Mouse (Mus musculus): ENCODE measurements around the gene Fosb. TPM values are rescaled to one million over a fixed set of nuclear protein-coding genes. Genes with fewer than 3 reads are reported as not detected.

Gene Fosb
- polyA plus RNA-seq, 1 experiment from 2014 or later: 0.17 TPM

DNA sequence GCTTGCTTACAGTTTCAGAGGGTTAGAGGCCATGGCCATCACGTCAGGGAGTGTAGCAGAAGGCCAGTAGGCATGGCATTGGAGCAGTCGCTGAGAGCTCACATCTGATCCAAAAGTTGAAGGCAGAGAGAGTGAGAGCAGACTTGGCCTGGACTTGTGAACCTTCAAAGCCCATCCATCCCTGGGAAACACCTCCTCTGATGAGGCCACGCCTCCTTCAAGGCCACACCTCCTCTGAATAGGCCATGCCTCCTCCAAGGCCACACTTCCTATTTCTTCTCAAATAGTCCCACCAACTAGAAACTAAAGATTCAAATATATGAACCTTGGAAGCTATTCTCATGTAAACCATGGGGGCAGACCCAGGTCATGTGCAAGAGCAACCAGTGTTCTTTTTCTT is 25.7 kb upstream of the Fosb start:
- DNase-seq (ENCODE audit: low spot score): peak; percentile 42
- no peaks in the 10 kb centered on the region for H3K27me3 ChIP-seq (replicated peaks; ENCODE audit: insufficient read depth, low read length)
- no peak overlapping the region for H3K9ac ChIP-seq (replicated peaks; ENCODE audit: low read depth)
- H3K4me1 ChIP-seq (ENCODE audit: insufficient read depth, low read depth, low read length): no peaks in the 10 kb centered on the region
- no peak overlapping the region for H3K4me2 ChIP-seq (replicated peaks; ENCODE audit: low read depth, low read length)
- 52% methylated on average over 3 of the region's 3 CpGs for WGBS
- H3K4me3 ChIP-seq (ENCODE audit: low read depth, low read length): no peak overlapping the region
- no peak overlapping the region for H3K27ac ChIP-seq (ENCODE audit: low read length)
- H3K9me3 ChIP-seq (ENCODE audit: low read length): no peaks in the 10 kb centered on the region
- TF ChIP-seq CTCF (IDR thresholded peaks at IDR 0.05) (no peak), EP300 (IDR thresholded peaks at IDR 0.05) (no peak)
- ATAC-seq: no peak
- no peaks in the 10 kb centered on the region for H3K36me3 ChIP-seq (ENCODE audit: insufficient read depth, low read length)

DNA sequence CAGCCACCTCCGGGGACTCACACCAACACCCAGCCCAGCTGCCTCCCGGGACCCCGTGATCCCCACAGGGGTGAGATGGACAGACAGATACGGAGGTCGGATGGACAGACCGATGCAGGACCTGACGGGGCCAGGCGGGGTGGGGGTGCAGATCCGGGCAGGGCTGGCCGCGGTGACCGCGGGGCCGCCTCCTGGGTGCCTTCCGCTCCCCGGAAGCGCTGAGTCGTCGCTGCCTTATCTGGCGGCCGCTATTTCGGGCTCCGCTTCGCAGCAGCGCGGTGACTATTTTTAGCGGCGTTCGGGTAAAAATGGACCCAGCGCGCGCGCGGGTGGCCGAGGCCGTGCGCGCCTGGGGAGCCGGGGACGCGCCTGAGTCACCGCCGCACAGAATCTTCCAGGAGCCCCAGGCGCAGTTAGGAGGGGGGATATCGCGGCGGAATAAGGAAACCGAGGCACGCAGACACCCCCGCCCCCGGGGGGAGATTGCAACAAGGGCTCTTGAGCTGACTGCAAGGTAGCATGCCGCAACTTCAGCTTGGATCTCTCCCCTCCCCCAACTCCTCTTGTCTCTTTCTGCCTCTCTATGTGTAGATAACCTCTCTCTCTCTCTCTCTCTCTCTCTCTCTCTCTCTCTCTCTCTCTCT is 23.0 kb upstream of the Fosb start:
- 0 out of 2 replicates have a peak overlapping the region, but pooled peaks have one; percentile 6 for H3K27ac ChIP-seq (ENCODE audit: low read length)
- peak overlapping the region; percentile 36; the same call in 1 of the 2 replicates for H3K9ac ChIP-seq (replicated peaks; ENCODE audit: low read depth)
- ATAC-seq (peak; percentile 78), DNase-seq (ENCODE audit: low spot score) (peak; percentile 85)
- TF ChIP-seq CTCF (IDR thresholded peaks at IDR 0.05): no peak
- no peak for TF ChIP-seq EP300 (IDR thresholded peaks at IDR 0.05)
- H3K4me1 ChIP-seq (ENCODE audit: insufficient read depth, low read depth, low read length): no peaks in the 10 kb centered on the region; the same call in 1 of the 2 replicates
- peak overlapping the region; percentile 77 for H3K4me2 ChIP-seq (replicated peaks; ENCODE audit: low read depth, low read length)
- no peaks in the 10 kb centered on the region for H3K9me3 ChIP-seq (ENCODE audit: low read length)
- H3K36me3 ChIP-seq (ENCODE audit: insufficient read depth, low read length): no peaks in the 10 kb centered on the region
- under 1% methylated on average over 40 of the region's 52 CpGs for WGBS
- no peaks in the 10 kb centered on the region for H3K27me3 ChIP-seq (replicated peaks; ENCODE audit: insufficient read depth, low read length)
- H3K4me3 ChIP-seq (ENCODE audit: low read depth, low read length): peak overlapping the region; percentile 50

DNA sequence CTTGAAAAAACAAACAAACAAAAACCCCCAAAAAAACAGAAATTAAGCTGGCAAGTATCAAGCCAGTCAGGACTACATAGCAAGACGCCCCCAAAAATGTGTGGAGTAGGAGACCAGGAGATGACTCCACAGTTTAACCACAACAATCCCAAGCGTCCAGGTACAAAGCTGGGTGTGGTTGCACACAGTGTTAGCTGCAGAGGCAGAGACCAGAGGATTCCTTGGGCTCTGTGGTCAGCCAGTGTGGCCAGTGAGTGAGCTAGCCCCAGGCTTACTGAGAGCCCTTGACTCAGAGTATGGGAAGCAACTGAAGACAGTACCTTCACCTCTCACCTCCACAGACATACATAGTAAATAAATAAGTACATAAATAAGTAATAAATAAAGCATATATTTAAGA is 22.1 kb upstream of the Fosb start:
- Histone ChIP-seq H3K27me3 (replicated peaks; ENCODE audit: insufficient read depth, low read length) (no peaks in the 10 kb centered on the region), H3K9ac (replicated peaks; ENCODE audit: low read depth) (no peak overlapping the region), H3K36me3 (ENCODE audit: insufficient read depth, low read length) (no peaks in the 10 kb centered on the region), H3K4me1 (ENCODE audit: insufficient read depth, low read depth, low read length) (no peaks in the 10 kb centered on the region; the same call in 1 of the 2 replicates), H3K4me2 (replicated peaks; ENCODE audit: low read depth, low read length) (no peak overlapping the region), H3K9me3 (ENCODE audit: low read length) (no peaks in the 10 kb centered on the region), H3K4me3 (ENCODE audit: low read depth, low read length) (no peak overlapping the region), H3K27ac (ENCODE audit: low read length) (no peak overlapping the region)
- DNase-seq (ENCODE audit: low spot score): no peak
- TF ChIP-seq EP300 (IDR thresholded peaks at IDR 0.05) (no peak), CTCF (IDR thresholded peaks at IDR 0.05) (no peak)
- 64% methylated on average over 2 of the region's 2 CpGs for WGBS
- no peak for ATAC-seq

DNA sequence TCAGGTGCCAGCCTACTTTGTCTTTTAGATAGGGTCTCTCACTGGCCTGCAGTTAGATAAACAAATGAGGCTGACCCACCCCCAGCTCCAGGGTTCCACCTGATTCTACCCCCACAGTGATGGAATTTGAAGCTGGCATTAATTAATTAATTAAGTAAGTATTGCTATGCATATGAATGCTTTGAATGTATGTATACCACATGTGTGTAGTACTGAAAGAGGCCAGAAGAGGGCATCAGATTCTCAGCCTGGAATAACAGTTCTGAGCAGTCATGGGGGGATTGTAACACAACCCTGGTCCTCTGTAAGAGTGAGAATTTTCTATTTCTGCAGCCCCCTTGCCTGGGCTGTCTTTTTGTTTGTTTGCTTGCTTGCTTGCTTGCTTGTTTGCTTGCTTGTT is 18.6 kb upstream of the Fosb start:
- no peak overlapping the region for H3K27ac ChIP-seq (ENCODE audit: low read length)
- no peak for TF ChIP-seq EP300 (IDR thresholded peaks at IDR 0.05)
- peak; percentile 48 for TF ChIP-seq CTCF (IDR thresholded peaks at IDR 0.05)
- H3K36me3 ChIP-seq (ENCODE audit: insufficient read depth, low read length): no peaks in the 10 kb centered on the region
- DNase-seq (ENCODE audit: low spot score): no peak
- peaks cover 8% of the 10 kb centered on the region for H3K4me1 ChIP-seq (ENCODE audit: insufficient read depth, low read depth, low read length)
- no peak overlapping the region for H3K4me3 ChIP-seq (ENCODE audit: low read depth, low read length)
- H3K9me3 ChIP-seq (ENCODE audit: low read length): no peaks in the 10 kb centered on the region
- no peak overlapping the region for H3K9ac ChIP-seq (replicated peaks; ENCODE audit: low read depth)
- no peaks in the 10 kb centered on the region for H3K27me3 ChIP-seq (replicated peaks; ENCODE audit: insufficient read depth, low read length)
- ATAC-seq: no peak
- H3K4me2 ChIP-seq (replicated peaks; ENCODE audit: low read depth, low read length): no peak overlapping the region

DNA sequence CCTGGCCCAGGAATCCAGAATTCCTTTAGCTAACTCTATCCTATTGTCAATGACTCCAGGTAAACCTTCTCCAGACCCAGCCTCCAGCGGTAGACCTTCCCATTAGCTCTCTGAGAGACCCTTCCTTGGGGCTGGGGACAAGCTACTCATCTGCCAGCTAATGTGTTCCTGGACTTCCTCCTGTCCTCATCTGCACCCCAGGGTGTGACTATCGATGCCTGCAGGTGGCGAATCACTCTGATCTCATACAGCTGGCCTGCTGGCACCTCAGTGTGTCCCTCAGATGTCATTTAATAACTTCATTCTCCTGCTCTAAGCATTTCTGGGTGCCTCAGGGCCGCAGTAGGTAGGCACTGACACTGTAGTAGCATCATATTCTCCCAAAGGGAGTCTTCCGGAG is 17.9 kb upstream of the Fosb start:
- TF ChIP-seq EP300 (IDR thresholded peaks at IDR 0.05) (no peak), CTCF (IDR thresholded peaks at IDR 0.05) (no peak)
- Histone ChIP-seq H3K27ac (ENCODE audit: low read length) (no peak overlapping the region), H3K9ac (replicated peaks; ENCODE audit: low read depth) (no peak overlapping the region), H3K4me3 (ENCODE audit: low read depth, low read length) (no peak overlapping the region), H3K4me1 (ENCODE audit: insufficient read depth, low read depth, low read length) (peaks cover 8% of the 10 kb centered on the region), H3K36me3 (ENCODE audit: insufficient read depth, low read length) (no peaks in the 10 kb centered on the region), H3K4me2 (replicated peaks; ENCODE audit: low read depth, low read length) (peak overlapping the region; percentile 55; the same call in 1 of the 2 replicates), H3K27me3 (replicated peaks; ENCODE audit: insufficient read depth, low read length) (no peaks in the 10 kb centered on the region), H3K9me3 (ENCODE audit: low read length) (no peaks in the 10 kb centered on the region)
- WGBS: 86% methylated on average over 5 of the region's 5 CpGs
- DNase-seq (ENCODE audit: low spot score): no peak
- no peak for ATAC-seq

DNA sequence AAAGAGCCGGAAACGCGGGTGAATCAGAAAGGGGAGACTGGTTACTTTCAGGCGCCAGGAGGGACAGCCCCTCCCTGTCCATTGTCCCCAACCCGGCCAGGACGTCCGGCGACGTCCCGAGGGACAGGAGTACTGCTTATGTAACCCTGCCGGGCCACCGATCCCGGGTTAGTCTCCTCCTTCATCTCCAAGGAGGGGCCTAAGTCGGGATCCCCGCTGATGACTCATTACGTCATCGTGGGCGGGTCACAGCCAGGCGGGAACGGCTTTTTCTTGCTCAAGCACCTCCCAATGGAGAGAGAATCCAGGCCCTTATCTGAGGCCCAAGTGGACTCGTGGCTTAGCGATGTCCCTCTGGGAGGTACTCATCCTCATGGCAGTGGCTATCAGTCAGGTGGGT is 17.3 kb upstream of the Fosb start:
- peak; percentile 93 for ATAC-seq
- H3K27ac ChIP-seq (ENCODE audit: low read length): peak overlapping the region; percentile 91
- no peaks in the 10 kb centered on the region for H3K36me3 ChIP-seq (ENCODE audit: insufficient read depth, low read length)
- H3K4me2 ChIP-seq (replicated peaks; ENCODE audit: low read depth, low read length): peak overlapping the region; percentile 55
- H3K9me3 ChIP-seq (ENCODE audit: low read length): no peaks in the 10 kb centered on the region
- peak; percentile 98 for DNase-seq (ENCODE audit: low spot score)
- peak overlapping the region; percentile 34 for H3K4me3 ChIP-seq (ENCODE audit: low read depth, low read length)
- H3K4me1 ChIP-seq (ENCODE audit: insufficient read depth, low read depth, low read length): peaks cover 8% of the 10 kb centered on the region
- H3K27me3 ChIP-seq (replicated peaks; ENCODE audit: insufficient read depth, low read length): no peaks in the 10 kb centered on the region
- peak; percentile 22; the same call in 1 of the 2 replicates for TF ChIP-seq EP300 (IDR thresholded peaks at IDR 0.05)
- TF ChIP-seq CTCF (IDR thresholded peaks at IDR 0.05): no peak; the same call in 1 of the 2 replicates
- peak overlapping the region; percentile 30; the same call in 1 of the 2 replicates for H3K9ac ChIP-seq (replicated peaks; ENCODE audit: low read depth)
- under 1% methylated on average over 22 of the region's 22 CpGs for WGBS
